Mouse (Mus musculus) kidney, postnatal 0 days (tissue): ENCODE data around the gene Phc2. TPM values are rescaled to one million over a fixed set of nuclear protein-coding genes. Genes with fewer than 3 reads are reported as not detected.

Experiments used
- ATAC-seq: fragments of 200-750 bp; cut with Nextera tagmentation; replicated peaks from 2 replicates; pipeline ENCODE4 v1.8.0; 2017; ENCODE audit warnings: low read depth, moderate number of reproducible peaks, moderate TSS enrichment, moderate library complexity; ENCODE audit not compliant: low FRiP score
- DNase-seq: peaks from one replicate; pipeline ENCODE4 v3.0.0-alpha.2; 2016; ENCODE audit warnings: low spot score
- H3K27ac ChIP-seq: fragments of 300-500 bp; sonication (generic); 2 replicates; pipeline ENCODE4 v1.5.1; 2014; ENCODE audit warnings: mild to moderate bottlenecking
- H3K27me3 ChIP-seq: fragments of 300-500 bp; sonication (generic); 2 replicates; pipeline ENCODE4 v1.6.1; 2014; ENCODE audit warnings: low read length, mixed read lengths; ENCODE audit not compliant: insufficient read depth
- H3K36me3 ChIP-seq: fragments of 300-500 bp; sonication (generic); 2 replicates; pipeline ENCODE4 v1.6.1; 2014; ENCODE audit warnings: low read length, mixed read lengths; ENCODE audit not compliant: insufficient read depth
- H3K4me1 ChIP-seq: fragments of 300-500 bp; sonication (generic); replicated peaks from 2 replicates; pipeline ENCODE4 v1.6.1; 2014; ENCODE audit warnings: antibody characterized with exemption, low read length, mixed read lengths; ENCODE audit not compliant: insufficient read depth
- H3K4me2 ChIP-seq: fragments of 300-500 bp; sonication (generic); 2 replicates; pipeline ENCODE4 v1.6.1; 2014; ENCODE audit warnings: mild to moderate bottlenecking, low read length, moderate library complexity, mixed read lengths
- H3K4me3 ChIP-seq: fragments of 300-500 bp; sonication (generic); replicated peaks from 2 replicates; pipeline ENCODE4 v1.5.1; 2014; ENCODE audit warnings: low read depth, low read length
- H3K9ac ChIP-seq: fragments of 300-500 bp; sonication (generic); 2 replicates; pipeline ENCODE4 v1.6.1; 2014; ENCODE audit warnings: low read depth, low read length
- H3K9me3 ChIP-seq: fragments of 300-500 bp; sonication (generic); replicated peaks from 2 replicates; pipeline ENCODE4 v1.6.1; 2016; ENCODE audit warnings: low read length, inconsistent platforms, mixed read lengths
- CTCF ChIP-seq: IDR thresholded peaks from 2 replicates; pipeline ENCODE4 v1.5.1; 2016; ENCODE audit warnings: antibody characterized with exemption, low read depth, mild to moderate bottlenecking, moderate library complexity
- WGBS: fragments of 180-500 bp; shearing (Covaris S2); extraction: QIAGEN DNeasy Blood & Tissue Kit; methylation state at CpG from one replicate; pipeline ENCODE4 v1.1.7; 2014; 5-methylcytosine and 5-hydroxymethylcytosine counted together
- polyA plus RNA-seq: library from polyadenylated mRNA; unstranded; fragments of >200 nt; fragmentation: Nextera tagmentation; extraction: Ambion mirVana; gene quantifications from 2 replicates; pipeline ENCODE4 v1.2.1, GENCODE M21; 2015

Gene Phc2
- polyA plus RNA-seq, 1 experiment from 2014 or later: 71.7 TPM

- Histone ChIP-seq H3K9me3 (no peaks in the 10 kb centered on the region), H3K27ac (no peak overlapping the region), H3K9ac (no peak overlapping the region), H3K36me3 (no peaks in the 10 kb centered on the region), H3K4me3 (no peak overlapping the region), H3K4me1 (peaks cover 32% of the 10 kb centered on the region), H3K4me2 (no peak overlapping the region), H3K27me3 (no peaks in the 10 kb centered on the region)
- WGBS: 49% methylated on average over 6 of the region's 6 CpGs
- no peak for TF ChIP-seq CTCF
- no peak for ATAC-seq
- DNase-seq: peak; percentile 51
These were observed 8.6 kb upstream of the Phc2 start for GRCm38 (mm10) chr4:128645896-128646295.

GRCm38 (mm10) chr4:128646762-128647161 is 7.7 kb upstream of the Phc2 start:
- 15% methylated on average over 7 of the region's 7 CpGs for WGBS
- DNase-seq (no peak), ATAC-seq (no peak)
- H3K9ac ChIP-seq: no peak overlapping the region
- H3K9me3 ChIP-seq: no peaks in the 10 kb centered on the region
- H3K36me3 ChIP-seq: no peaks in the 10 kb centered on the region
- H3K4me3 ChIP-seq: no peak overlapping the region
- no peak for TF ChIP-seq CTCF
- H3K27ac ChIP-seq: no peak overlapping the region
- H3K27me3 ChIP-seq: no peaks in the 10 kb centered on the region
- no peak overlapping the region for H3K4me2 ChIP-seq
- peaks cover 30% of the 10 kb centered on the region for H3K4me1 ChIP-seq

- Histone ChIP-seq H3K9me3 (no peaks in the 10 kb centered on the region), H3K4me3 (no peak overlapping the region), H3K27ac (peak overlapping the region; percentile 52), H3K4me1 (peaks cover 18% of the 10 kb centered on the region), H3K36me3 (no peaks in the 10 kb centered on the region), H3K27me3 (no peaks in the 10 kb centered on the region), H3K9ac (no peak overlapping the region), H3K4me2 (no peak overlapping the region)
- DNase-seq (no peak), ATAC-seq (peak; percentile 67)
- WGBS: 43% methylated on average over 8 of the region's 8 CpGs
- TF ChIP-seq CTCF: no peak
These were observed 5.8 kb upstream of the Phc2 start for GRCm38 (mm10) chr4:128648567-128649255.

- Histone ChIP-seq H3K27ac (no peak overlapping the region), H3K4me3 (no peak overlapping the region)
- WGBS: 50% methylated on average over 3 of the region's 3 CpGs
These were observed 3.0 kb upstream of the Phc2 start for GRCm38 (mm10) chr4:128651530-128651929.

GRCm38 (mm10) chr4:128652584-128653298 is 1.8 kb upstream of the Phc2 start:
- no peak for TF ChIP-seq CTCF
- DNase-seq (peak; percentile 77), ATAC-seq (no peak)
- H3K4me2 ChIP-seq: no peak overlapping the region
- H3K9ac ChIP-seq: no peak overlapping the region
- no peak overlapping the region for H3K4me3 ChIP-seq
- H3K27me3 ChIP-seq: no peaks in the 10 kb centered on the region
- no peaks in the 10 kb centered on the region for H3K36me3 ChIP-seq
- no peaks in the 10 kb centered on the region for H3K9me3 ChIP-seq
- H3K27ac ChIP-seq: peak overlapping the region; percentile 52; the same call in 1 of the 2 replicates
- 20% methylated on average over 5 of the region's 5 CpGs for WGBS
- peaks cover 19% of the 10 kb centered on the region; the same call in 1 of the 2 replicates for H3K4me1 ChIP-seq

More at GRCm38 (mm10) chr4:128651530-128651929, 3.0 kb upstream of the Phc2 start:
- TF ChIP-seq CTCF: no peak
- no peak overlapping the region for H3K4me2 ChIP-seq
- H3K27me3 ChIP-seq: no peaks in the 10 kb centered on the region
- no peak for DNase-seq
- H3K4me1 ChIP-seq: peaks cover 24% of the 10 kb centered on the region
- H3K9ac ChIP-seq: no peak overlapping the region
- no peaks in the 10 kb centered on the region for H3K9me3 ChIP-seq
- no peaks in the 10 kb centered on the region for H3K36me3 ChIP-seq
- no peak for ATAC-seq

- Histone ChIP-seq H3K27me3 (no peaks in the 10 kb centered on the region), H3K4me2 (peak overlapping the region; percentile 97), H3K4me1 (peaks cover 9% of the 10 kb centered on the region; the same call in 1 of the 2 replicates), H3K27ac (peak overlapping the region; percentile 73; the same call in 1 of the 2 replicates), H3K4me3 (peak overlapping the region; percentile 70), H3K9me3 (no peaks in the 10 kb centered on the region), H3K36me3 (no peaks in the 10 kb centered on the region), H3K9ac (peak overlapping the region; percentile 73)
- 3% methylated on average over 12 of the region's 12 CpGs for WGBS
- TF ChIP-seq CTCF: no peak
- DNase-seq (no peak), ATAC-seq (no peak)
These were observed 944 bp downstream of the Phc2 start for GRCm38 (mm10) chr4:128655446-128655845.
